Comparison of ENCODE assay signal across 11 mouse cellular contexts in genomic region chr17:56547846-56548604, GRCm38 (mm10). TPM values are rescaled to one million over a fixed set of nuclear protein-coding genes. Genes with fewer than 3 reads are reported as not detected.
DNase-seq lines count a peak whose midpoint lies in the region; ATAC-seq and TF ChIP-seq lines count a peak whose summit lies in the region.
"Had no signal": no experiment of that assay in that cellular context is flagged by ENCODE, and none has a peak within 500 bp of the region (broad histone marks: within the 10 kb centered on the region; RNA-seq: fewer than 3 reads in every experiment).

No protein-coding gene starts in this region.

- WGBS in liver, embryonic 11.5 days: 64% methylated on average over 9 of the region's 9 CpGs

- H3K9me3 ChIP-seq in liver, embryonic 11.5 days (ENCODE audit: control insufficient read depth, low read length): no peaks in the 10 kb centered on the region
- H3K9me3 ChIP-seq: stomach, embryonic 15.5 days had no signal

- no peak overlapping the region for H3K27ac ChIP-seq in layer of hippocampus, adult 2 months
- no peak overlapping the region for H3K27ac ChIP-seq in liver, embryonic 11.5 days (ENCODE audit: low read depth, low read length)
- H3K27ac ChIP-seq: stomach, embryonic 15.5 days had no signal

- peak; percentile 73 for TF ChIP-seq CTCF in layer of hippocampus, adult 2 months (conservative IDR thresholded peaks at IDR 0.05)

- H3K4me1 ChIP-seq in liver, embryonic 11.5 days (replicated peaks; ENCODE audit: control insufficient read depth, insufficient read depth, low read length): no peaks in the 10 kb centered on the region

- no peak overlapping the region for H3K9ac ChIP-seq in liver, embryonic 11.5 days (ENCODE audit: low read depth, low read length)
- H3K9ac ChIP-seq: stomach, embryonic 15.5 days had no signal

- no peaks in the 10 kb centered on the region for H3K27me3 ChIP-seq in liver, embryonic 11.5 days (replicated peaks; ENCODE audit: control insufficient read depth, insufficient read depth, low read length)
- H3K27me3 ChIP-seq: stomach, embryonic 15.5 days had no signal

- no peak for ATAC-seq in liver, embryonic 11.5 days (replicated peaks; ENCODE audit: low FRiP score)

- intact Hi-C loops in heart, postnatal 14 days (cut with DNase I): no loop called here

- no peak overlapping the region for H3K4me2 ChIP-seq in liver, embryonic 11.5 days
- H3K4me2 ChIP-seq: stomach, embryonic 15.5 days had no signal

- no peaks in the 10 kb centered on the region for H3K36me3 ChIP-seq in liver, embryonic 11.5 days (ENCODE audit: control insufficient read depth, insufficient read depth, low read length)
- H3K36me3 ChIP-seq: stomach, embryonic 15.5 days had no signal

- no peak for DNase-seq in layer of hippocampus, adult 2 months (ENCODE audit: low spot score in 2 of 2)
- no peak for DNase-seq in layer of hippocampus, adult 11-12 months (ENCODE audit: low spot score)
- peak; percentile 44 for DNase-seq in ES-CJ7 (ENCODE audit: low read depth, low spot score)
- peak; percentile 40 for DNase-seq in brain, adult 2 months (ENCODE audit: low read depth, low spot score)
- peak; percentile 28 for DNase-seq in liver, embryonic 11.5 days (ENCODE audit: low spot score)
- DNase-seq in urinary bladder, adult 18-20 months (ENCODE audit: low spot score in 2 of 2): no peak
- DNase-seq in heart, postnatal 14 days: no peak

- no peak overlapping the region for H3K4me3 ChIP-seq in layer of hippocampus, adult 2 months
- no peak overlapping the region for H3K4me3 ChIP-seq in liver, embryonic 11.5 days (ENCODE audit: low read depth, low read length)
- H3K4me3 ChIP-seq: stomach, embryonic 15.5 days had no signal

RNA-seq across cellular contexts. Expression of gene Gm20219, which starts 6.2 kb away (rescaled TPM):
- 1 to 10 TPM; 3.5 to 5.1 TPM for total RNA-seq in layer of hippocampus, adult 2 months (2021)
- 0.44 and 0.70 TPM in 2 replicates for polyA plus RNA-seq in liver, embryonic 11.5 days (2014; fragmentation: Nextera tagmentation; extraction: Ambion mirVana)
- under 1 TPM; 0.43 to 0.51 TPM for total RNA-seq in heart, postnatal 14 days (2021)
- total RNA-seq: liver, adult 2 months had no signal

RNA-seq across cellular contexts. Expression of gene Znrf4, which starts 35.8 kb away (rescaled TPM):
- total RNA-seq in layer of hippocampus, adult 2 months (2021): not detected
- not detected in 2 replicates for polyA plus RNA-seq in liver, embryonic 11.5 days (2014; fragmentation: Nextera tagmentation; extraction: Ambion mirVana)
- total RNA-seq in heart, postnatal 14 days (2021): not detected
- total RNA-seq: liver, adult 2 months; neutrophil, adult 5-6 weeks had no signal
- polyA plus RNA-seq: kidney, embryonic 16.5 days; liver, adult 2 months; stomach, embryonic 15.5 days had no signal

RNA-seq across cellular contexts. Expression of gene Safb2, which starts 36.4 kb away (rescaled TPM):
- 100 to 1,000 TPM; 134 to 168 TPM for total RNA-seq in layer of hippocampus, adult 2 months (2021)
- polyA plus RNA-seq in liver, embryonic 11.5 days (2014; fragmentation: Nextera tagmentation; extraction: Ambion mirVana): 64.5 and 75.5 TPM in 2 replicates
- total RNA-seq in heart, postnatal 14 days (2021): 10 to 100 TPM; 62.2 to 65.6 TPM

RNA-seq across cellular contexts. Expression of gene Safb, which starts 36.6 kb away (rescaled TPM):
- 100 to 1,000 TPM; 162 to 193 TPM for total RNA-seq in layer of hippocampus, adult 2 months (2021)
- polyA plus RNA-seq in liver, embryonic 11.5 days (2014; fragmentation: Nextera tagmentation; extraction: Ambion mirVana): 93.1 and 96.5 TPM in 2 replicates
- total RNA-seq in heart, postnatal 14 days (2021): 10 to 100 TPM; 78.1 to 88.8 TPM

Comparison
In these comparisons a context has a peak if more than half of its experiments do, and no peak if none do; other contexts are left out.
1. DNase-seq: peak in ES-CJ7 (single experiment), brain, adult 2 months (single experiment) and liver, embryonic 11.5 days (single experiment); none in layer of hippocampus, adult 2 months (0 of 2), layer of hippocampus, adult 11-12 months (single experiment), urinary bladder, adult 18-20 months (0 of 2) and heart, postnatal 14 days (0 of 2).